Comparison of ENCODE assay signal across 7 mouse cellular contexts in genomic region chr1:184748692-184749152, GRCm38 (mm10). TPM values are rescaled to one million over a fixed set of nuclear protein-coding genes. Genes with fewer than 3 reads are reported as not detected.
A peak's percentile ranks its signal among the peaks of the same experiment; 100 is the strongest.
DNase-seq lines count a peak whose midpoint lies in the region; ATAC-seq lines count a peak whose summit lies in the region.

No protein-coding gene starts in this region.

- H3K27me3 ChIP-seq in heart, embryonic 16.5 days (ENCODE audit: control insufficient read depth, insufficient read depth, low read length) = no peaks in the 10 kb centered on the region

- no peaks in the 10 kb centered on the region for H3K36me3 ChIP-seq in heart, embryonic 16.5 days (ENCODE audit: control insufficient read depth, insufficient read depth)

- peaks cover 9% of the 10 kb centered on the region for H3K4me1 ChIP-seq in heart, embryonic 16.5 days (ENCODE audit: control insufficient read depth, insufficient read depth, low read length)

- no peaks in the 10 kb centered on the region for H3K9me3 ChIP-seq in heart, embryonic 16.5 days (replicated peaks; ENCODE audit: control insufficient read depth, low read length)

- no peak overlapping the region for H3K9ac ChIP-seq in heart, embryonic 16.5 days (ENCODE audit: low read length)

- H3K4me2 ChIP-seq in heart, embryonic 16.5 days (ENCODE audit: low read depth, low read length) = peak overlapping the region; percentile 23; the same call in 1 of the 2 replicates

- WGBS in heart, embryonic 16.5 days = 30% methylated on average over 14 of the region's 14 CpGs

- H3K27ac ChIP-seq in heart, embryonic 16.5 days (ENCODE audit: low read length) = peak overlapping the region; percentile 76

- DNase-seq in adrenal gland, postnatal 10 days = peak; percentile 70
- peak; percentile 40 for DNase-seq in brain, adult 2 months (ENCODE audit: low read depth, low spot score)
- peak; percentile 59 to 76 for DNase-seq in kidney, postnatal 4 days
- DNase-seq in left cerebral cortex, postnatal 4 days = no peak
- no peak for DNase-seq in layer of hippocampus, adult 8-10 months (ENCODE audit: low spot score in 2 of 2)

- ATAC-seq in heart, embryonic 16.5 days (replicated peaks; ENCODE audit: extremely low read depth, insufficient read depth, low FRiP score) = peak; percentile 85
- no peak for ATAC-seq in inflammation-experienced regulatory T-cells, adult 6 months

- H3K4me3 ChIP-seq in heart, embryonic 16.5 days (ENCODE audit: low read length) = no peak overlapping the region

- intact Hi-C loops in left cerebral cortex, postnatal 4 days (cut with DNase I) = no loop called here

RNA-seq across cellular contexts. Expression of gene Hlx, which starts 16.3 kb away (rescaled TPM):
- 10 to 100 TPM; 40.7 to 47.8 TPM for total RNA-seq in adrenal gland, postnatal 10 days (2021)
- polyA plus RNA-seq in heart, embryonic 16.5 days (2015; fragmentation: Nextera tagmentation; extraction: Ambion mirVana) = 9.5 and 13.8 TPM in 2 replicates
- not detected for polyA plus RNA-seq in inflammation-experienced regulatory T-cells, adult 6 months (2017; shearing (Covaris generic))
- total RNA-seq in left cerebral cortex, postnatal 4 days (2021) = 1 to 10 TPM; 1.2 to 1.4 TPM
- 1 to 10 TPM in 2 of 4 experiments, under 1 TPM in 2; 0.76 to 4.5 (median 1.9) TPM for total RNA-seq in layer of hippocampus, adult 8-10 months (2022)

Comparison
In these comparisons a context has a peak if more than half of its experiments do, and no peak if none do; other contexts are left out.
1. DNase-seq: peak in adrenal gland, postnatal 10 days (single experiment), brain, adult 2 months (single experiment) and kidney, postnatal 4 days (2 of 2); none in left cerebral cortex, postnatal 4 days (single experiment) and layer of hippocampus, adult 8-10 months (0 of 2).
2. RNA of gene Hlx, which starts 16.3 kb away (total RNA-seq): 40.7 to 47.8 TPM in adrenal gland, postnatal 10 days; 0.76 to 4.5 TPM in layer of hippocampus, adult 8-10 months and 1.2 to 1.4 TPM in left cerebral cortex, postnatal 4 days; every median in the first group is over 4 times any median in the second.